Mouse (Mus musculus) layer of hippocampus, adult 18-20 months (tissue): ENCODE measurements around the gene Bloc1s2. TPM values are rescaled to one million over a fixed set of nuclear protein-coding genes. Genes with fewer than 3 reads are reported as not detected.
"Not testable (repeated sequence)": the region's sequence is repeated elsewhere in the genome, so short reads cannot be mapped to it uniquely, and the experiment has no call there.

Source experiments
- DNase-seq, 2 experiments: peaks; one replicate each; pipeline ENCODE4 v3.0.0; 2022; ENCODE audit warnings: low spot score in 2 of 2
- total RNA-seq, 2 experiments: library from RNA; stranded (reverse); gene quantifications; 2 replicates each; pipeline ENCODE4 v1.2.3; 2021

Gene Bloc1s2
- total RNA-seq, 2 experiments from 2014 or later: 58.8 to 60.8 TPM

- DNase-seq: no peak
These were observed 18.3 kb downstream of the Bloc1s2 start for GRCm38 (mm10) chr19:44127729-44128497.

- no peak for DNase-seq
These were observed 25.1 kb downstream of the Bloc1s2 start for GRCm38 (mm10) chr19:44121137-44121536.

GRCm38 (mm10) chr19:44120686-44121085 is 25.6 kb downstream of the Bloc1s2 start:
- DNase-seq: not testable (repeated sequence)

GRCm38 (mm10) chr19:44117793-44118192 is 28.5 kb downstream of the Bloc1s2 start:
- no peak for DNase-seq

GRCm38 (mm10) chr19:44111706-44112105 is 34.5 kb downstream of the Bloc1s2 start:
- no peak for DNase-seq

GRCm38 (mm10) chr19:44110356-44110755 is 35.9 kb downstream of the Bloc1s2 start:
- DNase-seq: no peak

GRCm38 (mm10) chr19:44108996-44109395 is 37.2 kb downstream of the Bloc1s2 start:
- DNase-seq: no peak

GRCm38 (mm10) chr19:44107661-44108521 is 38.4 kb downstream of the Bloc1s2 start:
- no peak for DNase-seq

- DNase-seq: peak; percentile 91 to 95
These were observed 39.2 kb downstream of the Bloc1s2 start, which contains the start of gene Chuk for GRCm38 (mm10) chr19:44106831-44107660. Chuk (minus strand) TSS chr19:44107480.

- DNase-seq: no peak
These were observed 41.9 kb downstream of the Bloc1s2 start for GRCm38 (mm10) chr19:44104393-44104792.

GRCm38 (mm10) chr19:44103001-44103400 is 43.2 kb downstream of the Bloc1s2 start:
- no peak for DNase-seq

- DNase-seq: no peak
These were observed 45.4 kb downstream of the Bloc1s2 start for GRCm38 (mm10) chr19:44100840-44101239.

Other genes starting within 250 kb of the Bloc1s2 start
- gene Dnmbp, start 206.3 kb downstream of the Bloc1s2 start, total RNA-seq: 10 to 100 TPM in 1 of 2 experiments, 1 to 10 TPM in 1; 9.8 to 10.3 TPM
- gene Cpn1, start 159.9 kb downstream of the Bloc1s2 start, total RNA-seq: under 1 TPM; 0.15 to 0.30 TPM
- not detected for gene Cyp2c23, start 117.2 kb downstream of the Bloc1s2 start, total RNA-seq
- gene Erlin1, start 76.7 kb downstream of the Bloc1s2 start, total RNA-seq: 10 to 100 TPM; 19.4 to 23.7 TPM
- gene Chuk, start 39.0 kb downstream of the Bloc1s2 start, total RNA-seq: 10 to 100 TPM; 39.3 to 40.9 TPM
- 10 to 100 TPM; 20.6 to 21.3 TPM for gene Cwf19l1, start 10.6 kb downstream of the Bloc1s2 start, total RNA-seq
- gene Pkd2l1, start 46.0 kb upstream of the Bloc1s2 start, total RNA-seq: under 1 TPM; 0.25 to 0.30 TPM
- gene Scd3, start 56.8 kb upstream of the Bloc1s2 start, total RNA-seq: 1 to 10 TPM; 2.4 to 3.3 TPM
- 100 to 1,000 TPM; 656 to 658 TPM for gene Scd2, start 147.2 kb upstream of the Bloc1s2 start, total RNA-seq
- 1 to 10 TPM; 2.2 to 2.4 TPM for gene Scd4, start 186.6 kb upstream of the Bloc1s2 start, total RNA-seq